Mouse (Mus musculus): ENCODE data around the gene Fam20c. TPM values are rescaled to one million over a fixed set of nuclear protein-coding genes. Genes with fewer than 3 reads are reported as not detected.

Gene Fam20c
- polyA plus RNA-seq (2015; fragmentation: Nextera tagmentation; extraction: Ambion mirVana), result 5.2 and 7.2 TPM in 2 replicates

- peak within 1 kb of the TSS; percentile 85 for H3K9ac ChIP-seq
- peaks cover 63% of the 10 kb centered on the region for H3K27me3 ChIP-seq (replicated peaks)
- peak within 1 kb of the TSS; percentile 69 for H3K4me3 ChIP-seq
- peak within 1 kb of the TSS; percentile 75 for H3K27ac ChIP-seq (replicated peaks)
- H3K36me3 ChIP-seq, result peaks cover 10% of the 10 kb centered on the region; the same call in 1 of the 2 replicates
- WGBS, result under 1% methylated on average over 89 of the region's 98 CpGs
- peaks cover 31% of the 10 kb centered on the region for H3K4me1 ChIP-seq
- ATAC-seq (ENCODE audit: extremely low read depth, insufficient number of reproducible peaks, low FRiP score, low TSS enrichment), result peak; percentile 58; the same call in 1 of the 2 replicates
- H3K4me2 ChIP-seq, result peak within 1 kb of the TSS; percentile 94
- H3K9me3 ChIP-seq, result no peaks in the 10 kb centered on the region
Observed at GRCm38 (mm10) chr5:138754303-138755120, at the start of gene Fam20c. Fam20c (plus strand) TSS chr5:138754514.

DNA sequence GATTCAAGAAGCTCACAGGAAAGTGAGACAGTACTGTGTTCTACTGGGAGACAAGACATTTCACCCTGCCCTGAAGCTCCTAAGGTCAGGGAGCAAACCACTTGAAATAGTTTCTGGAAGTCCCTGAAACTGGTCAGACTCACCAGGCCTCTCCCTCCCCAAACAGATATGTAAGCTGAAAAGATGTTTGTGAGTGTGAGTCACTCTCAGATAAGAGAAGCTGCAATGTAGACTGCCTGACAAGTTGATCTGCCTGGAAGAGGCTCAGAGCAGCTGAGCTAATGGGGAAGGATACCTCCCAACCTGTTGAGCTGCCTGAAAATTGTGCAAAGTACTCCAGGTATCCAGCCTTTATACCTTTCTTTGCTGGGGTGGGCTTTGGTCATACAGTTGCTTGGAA is 46.9 kb upstream of the Fam20c start:
- peaks cover 8% of the 10 kb centered on the region for H3K9me3 ChIP-seq
- H3K9ac ChIP-seq, result no peak overlapping the region
- no peak overlapping the region for H3K27ac ChIP-seq (replicated peaks)
- H3K4me2 ChIP-seq, result no peak overlapping the region
- H3K4me3 ChIP-seq, result no peak overlapping the region
- ATAC-seq (ENCODE audit: extremely low read depth, insufficient number of reproducible peaks, low FRiP score, low TSS enrichment), result no peak
- no peaks in the 10 kb centered on the region for H3K27me3 ChIP-seq (replicated peaks)
- no peaks in the 10 kb centered on the region for H3K36me3 ChIP-seq
- peaks cover 13% of the 10 kb centered on the region for H3K4me1 ChIP-seq

GRCm38 (mm10) chr5:138708591-138708990 is 45.7 kb upstream of the Fam20c start:
- H3K27me3 ChIP-seq (replicated peaks), result no peaks in the 10 kb centered on the region
- no peak overlapping the region for H3K4me2 ChIP-seq
- peaks cover 13% of the 10 kb centered on the region for H3K4me1 ChIP-seq
- H3K9me3 ChIP-seq, result peaks cover 12% of the 10 kb centered on the region
- H3K27ac ChIP-seq (replicated peaks), result no peak overlapping the region
- no peak overlapping the region for H3K9ac ChIP-seq
- H3K4me3 ChIP-seq, result no peak overlapping the region
- ATAC-seq (ENCODE audit: extremely low read depth, insufficient number of reproducible peaks, low FRiP score, low TSS enrichment), result no peak
- no peaks in the 10 kb centered on the region for H3K36me3 ChIP-seq

- Histone ChIP-seq H3K4me3 (no peak overlapping the region), H3K9me3 (peaks cover 7% of the 10 kb centered on the region; the same call in 1 of the 2 replicates), H3K36me3 (no peaks in the 10 kb centered on the region), H3K27ac (replicated peaks) (no peak overlapping the region), H3K9ac (no peak overlapping the region), H3K4me1 (0 out of 2 replicates have a peak, but pooled peaks cover 4% of the 10 kb centered on the region), H3K27me3 (replicated peaks) (no peaks in the 10 kb centered on the region), H3K4me2 (no peak overlapping the region)
- no peak for ATAC-seq (ENCODE audit: extremely low read depth, insufficient number of reproducible peaks, low FRiP score, low TSS enrichment)
- WGBS, result 17% methylated on average over 14 of the region's 14 CpGs
Observed at GRCm38 (mm10) chr5:138715561-138716095, 38.7 kb upstream of the Fam20c start.

- 41% methylated on average over 13 of the region's 13 CpGs for WGBS
- Histone ChIP-seq H3K36me3 (no peaks in the 10 kb centered on the region), H3K4me3 (no peak overlapping the region), H3K4me2 (no peak overlapping the region), H3K27me3 (replicated peaks) (no peaks in the 10 kb centered on the region), H3K4me1 (peaks cover 20% of the 10 kb centered on the region), H3K9ac (no peak overlapping the region), H3K27ac (replicated peaks) (no peak overlapping the region), H3K9me3 (no peaks in the 10 kb centered on the region)
- ATAC-seq (ENCODE audit: extremely low read depth, insufficient number of reproducible peaks, low FRiP score, low TSS enrichment), result no peak
Observed at GRCm38 (mm10) chr5:138720329-138721190, 33.8 kb upstream of the Fam20c start.

GRCm38 (mm10) chr5:138724417-138724816 is 29.9 kb upstream of the Fam20c start:
- Histone ChIP-seq H3K36me3 (no peaks in the 10 kb centered on the region), H3K9ac (no peak overlapping the region), H3K4me3 (no peak overlapping the region), H3K27ac (replicated peaks) (peak overlapping the region; percentile 70), H3K4me1 (peaks cover 25% of the 10 kb centered on the region), H3K9me3 (no peaks in the 10 kb centered on the region), H3K27me3 (replicated peaks) (no peaks in the 10 kb centered on the region), H3K4me2 (no peak overlapping the region)
- ATAC-seq (ENCODE audit: extremely low read depth, insufficient number of reproducible peaks, low FRiP score, low TSS enrichment), result no peak
- WGBS, result 64% methylated on average over 5 of the region's 5 CpGs

DNA sequence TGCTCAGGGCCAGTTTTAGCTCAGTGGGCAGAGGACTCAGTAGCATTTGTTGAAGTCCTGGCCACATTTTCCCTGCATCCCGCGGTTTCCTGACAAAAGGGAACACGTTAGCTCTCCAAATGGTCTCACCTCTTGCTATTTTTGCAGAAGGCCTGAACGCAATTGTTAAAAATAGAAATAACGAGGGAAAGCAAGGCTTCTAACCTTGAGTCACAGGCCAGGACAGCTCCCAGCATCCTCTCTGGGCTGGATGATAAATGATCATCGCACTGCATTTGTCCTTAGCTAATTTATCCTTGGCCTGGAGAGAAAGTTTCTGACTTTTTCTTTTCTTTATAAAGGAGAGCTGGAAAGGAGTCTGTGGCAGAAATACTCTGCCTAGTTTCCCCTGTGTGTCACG is 29.2 kb upstream of the Fam20c start:
- no peaks in the 10 kb centered on the region for H3K27me3 ChIP-seq (replicated peaks)
- peak overlapping the region; percentile 44; the same call in 1 of the 2 replicates for H3K9ac ChIP-seq
- no peak overlapping the region for H3K4me3 ChIP-seq
- H3K4me2 ChIP-seq, result no peak overlapping the region
- no peaks in the 10 kb centered on the region for H3K9me3 ChIP-seq
- ATAC-seq (ENCODE audit: extremely low read depth, insufficient number of reproducible peaks, low FRiP score, low TSS enrichment), result no peak
- H3K27ac ChIP-seq (replicated peaks), result peak overlapping the region; percentile 70
- no peaks in the 10 kb centered on the region for H3K36me3 ChIP-seq
- WGBS, result 31% methylated on average over 7 of the region's 7 CpGs
- peaks cover 24% of the 10 kb centered on the region for H3K4me1 ChIP-seq

GRCm38 (mm10) chr5:138730863-138731262 is 23.5 kb upstream of the Fam20c start:
- Histone ChIP-seq H3K36me3 (no peaks in the 10 kb centered on the region), H3K4me1 (peaks cover 35% of the 10 kb centered on the region), H3K9ac (no peak overlapping the region), H3K9me3 (no peaks in the 10 kb centered on the region), H3K4me3 (no peak overlapping the region), H3K27me3 (replicated peaks) (no peaks in the 10 kb centered on the region), H3K27ac (replicated peaks) (no peak overlapping the region), H3K4me2 (no peak overlapping the region)
- ATAC-seq (ENCODE audit: extremely low read depth, insufficient number of reproducible peaks, low FRiP score, low TSS enrichment), result no peak
- 52% methylated on average over 5 of the region's 5 CpGs for WGBS

DNA sequence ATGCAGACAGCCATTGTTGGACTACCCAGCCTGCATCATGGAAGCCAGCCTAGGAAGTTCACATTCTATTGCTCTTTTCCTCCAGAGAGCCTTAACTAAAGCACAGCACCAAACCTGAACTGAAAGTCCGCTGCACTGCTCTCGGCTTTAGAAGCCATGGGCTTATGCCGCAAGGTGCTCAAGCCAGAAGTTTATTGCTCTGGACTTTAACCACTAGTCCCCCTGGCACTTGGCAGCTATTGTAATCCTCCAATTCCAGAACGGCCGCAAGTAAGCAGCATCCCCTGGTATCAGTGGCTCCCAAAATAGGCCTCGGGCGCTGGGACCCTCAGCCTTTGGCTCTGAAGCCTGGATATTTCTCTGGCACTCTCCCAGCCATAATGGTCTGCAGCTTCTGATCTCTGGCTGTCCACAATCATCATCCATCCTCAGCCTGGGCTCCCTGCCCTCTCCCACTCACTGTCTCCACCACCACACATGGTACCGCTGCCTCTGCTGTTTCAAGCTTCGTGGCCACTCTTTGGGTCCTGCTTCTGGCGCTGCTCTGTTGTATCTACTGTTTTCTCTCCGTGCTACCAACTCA is 20.9 kb upstream of the Fam20c start:
- ATAC-seq (ENCODE audit: extremely low read depth, insufficient number of reproducible peaks, low FRiP score, low TSS enrichment), result peak; percentile 23; the same call in 1 of the 2 replicates
- Histone ChIP-seq H3K4me1 (peaks cover 42% of the 10 kb centered on the region), H3K27ac (replicated peaks) (peak overlapping the region; percentile 77), H3K4me3 (no peak overlapping the region), H3K27me3 (replicated peaks) (no peaks in the 10 kb centered on the region), H3K4me2 (peak overlapping the region; percentile 39), H3K9ac (no peak overlapping the region), H3K9me3 (no peaks in the 10 kb centered on the region), H3K36me3 (no peaks in the 10 kb centered on the region)
- 52% methylated on average over 11 of the region's 11 CpGs for WGBS

GRCm38 (mm10) chr5:138734018-138734417 is 20.3 kb upstream of the Fam20c start:
- no peak for ATAC-seq (ENCODE audit: extremely low read depth, insufficient number of reproducible peaks, low FRiP score, low TSS enrichment)
- Histone ChIP-seq H3K9ac (no peak overlapping the region), H3K27ac (replicated peaks) (peak overlapping the region; percentile 77)

More at GRCm38 (mm10) chr5:138734018-138734417, 20.3 kb upstream of the Fam20c start:
- no peaks in the 10 kb centered on the region for H3K9me3 ChIP-seq
- H3K4me3 ChIP-seq, result no peak overlapping the region
- no peaks in the 10 kb centered on the region for H3K36me3 ChIP-seq
- 83% methylated on average over 17 of the region's 18 CpGs for WGBS
- no peaks in the 10 kb centered on the region for H3K27me3 ChIP-seq (replicated peaks)
- H3K4me2 ChIP-seq, result peak overlapping the region; percentile 39
- H3K4me1 ChIP-seq, result peaks cover 42% of the 10 kb centered on the region
